Mouse (Mus musculus) lung, embryonic 14.5 days (tissue): Measurements from ENCODE around the gene Olfr1122. TPM values are rescaled to one million over a fixed set of nuclear protein-coding genes. Genes with fewer than 3 reads are reported as not detected.
"Not testable (repeated sequence)": the region's sequence is repeated elsewhere in the genome, so short reads cannot be mapped to it uniquely, and the experiment has no call there.

ENCODE experiments used
- ATAC-seq: fragments of 200-750 bp; cut with Nextera tagmentation; 2 replicates; pipeline ENCODE4 v1.8.0; 2017; ENCODE audit warnings: mild to moderate bottlenecking, moderate TSS enrichment, moderate library complexity; ENCODE audit not compliant: insufficient read depth
- DNase-seq: peaks from one replicate; pipeline ENCODE4 v3.0.0-alpha.2; 2015
- H3K27ac ChIP-seq: fragments of 300-500 bp; sonication (generic); 2 replicates; pipeline ENCODE4 v1.5.1; 2014; ENCODE audit warnings: low read depth, mild to moderate bottlenecking, moderate library complexity
- H3K27me3 ChIP-seq: fragments of 300-500 bp; sonication (generic); 2 replicates; pipeline ENCODE4 v1.6.1; 2014; ENCODE audit warnings: low read length, control low read depth; ENCODE audit not compliant: insufficient read depth
- H3K36me3 ChIP-seq: fragments of 300-500 bp; sonication (generic); 2 replicates; pipeline ENCODE4 v1.6.1; 2014; ENCODE audit warnings: control low read depth; ENCODE audit not compliant: insufficient read depth
- H3K4me1 ChIP-seq: fragments of 300-500 bp; sonication (generic); 2 replicates; pipeline ENCODE4 v1.6.1; 2014; ENCODE audit warnings: antibody characterized with exemption, control low read depth; ENCODE audit not compliant: insufficient read depth
- H3K4me2 ChIP-seq: fragments of 300-500 bp; sonication (generic); 2 replicates; pipeline ENCODE4 v1.6.1; 2014; ENCODE audit warnings: mild to moderate bottlenecking
- H3K4me3 ChIP-seq: fragments of 300-500 bp; sonication (generic); 2 replicates; pipeline ENCODE4 v1.5.1; 2014; ENCODE audit warnings: low read depth, low read length
- H3K9ac ChIP-seq: fragments of 300-500 bp; sonication (generic); 2 replicates; pipeline ENCODE4 v1.6.1; 2014
- H3K9me3 ChIP-seq: fragments of 300-500 bp; sonication (generic); 2 replicates; pipeline ENCODE4 v1.6.1; 2016; ENCODE audit warnings: low read depth, low read length, control low read depth
- CTCF ChIP-seq: IDR thresholded peaks from 2 replicates; pipeline ENCODE4 v1.5.1; 2016; ENCODE audit warnings: antibody characterized with exemption, low read depth
- WGBS: fragments of 180-500 bp; shearing (Covaris S2); extraction: QIAGEN DNeasy Blood & Tissue Kit; methylation state at CpG from one replicate; pipeline ENCODE4 v1.1.7; 2014; 5-methylcytosine and 5-hydroxymethylcytosine counted together
- polyA plus RNA-seq: library from polyadenylated mRNA; unstranded; fragments of >200 nt; fragmentation: Nextera tagmentation; extraction: Ambion mirVana; gene quantifications from 2 replicates; pipeline ENCODE4 v1.2.1, GENCODE M21; 2014

Gene Olfr1122
- polyA plus RNA-seq, result not detected in 2 replicates

GRCm38 (mm10) chr2:87385549-87385948 is at the start of gene Olfr1122:
TSS of gene Olfr1122 (plus strand) at chr2:87385849.
- H3K4me1 ChIP-seq, result no peaks in the 10 kb centered on the region
- WGBS, result 75% methylated on average over 2 of the region's 2 CpGs
- H3K4me2 ChIP-seq, result no peak within 1 kb of the TSS
- no peak within 1 kb of the TSS for H3K9ac ChIP-seq
- H3K27me3 ChIP-seq, result no peaks in the 10 kb centered on the region
- no peak for TF ChIP-seq CTCF
- DNase-seq (no peak), ATAC-seq (no peak)
- H3K36me3 ChIP-seq, result no peaks in the 10 kb centered on the region
- no peak within 1 kb of the TSS for H3K27ac ChIP-seq
- H3K9me3 ChIP-seq, result no peaks in the 10 kb centered on the region
- no peak within 1 kb of the TSS for H3K4me3 ChIP-seq

- DNase-seq (no peak), ATAC-seq (no peak)
- Histone ChIP-seq H3K27ac (no peak within 1 kb of the TSS), H3K27me3 (no peaks in the 10 kb centered on the region), H3K9ac (no peak within 1 kb of the TSS), H3K9me3 (no peaks in the 10 kb centered on the region), H3K4me2 (no peak within 1 kb of the TSS), H3K4me3 (no peak within 1 kb of the TSS), H3K36me3 (no peaks in the 10 kb centered on the region), H3K4me1 (no peaks in the 10 kb centered on the region)
- 55% methylated on average over 2 of the region's 2 CpGs for WGBS
- no peak for TF ChIP-seq CTCF
These were observed 31.1 kb upstream of the Olfr1122 start, which contains the start of gene Olfr1120 for GRCm38 (mm10) chr2:87354515-87354914. TSS of gene Olfr1120 (plus strand) at chr2:87354815.

- ATAC-seq, H3K9me3 ChIP-seq, H3K4me2 ChIP-seq, H3K27me3 ChIP-seq, H3K9ac ChIP-seq, H3K27ac ChIP-seq, DNase-seq, H3K4me1 ChIP-seq, H3K4me3 ChIP-seq, H3K36me3 ChIP-seq: not testable (repeated sequence)
- WGBS, result 90% methylated on average over 2 of the region's 2 CpGs
These were observed 25.5 kb upstream of the Olfr1122 start for GRCm38 (mm10) chr2:87360121-87360520.

GRCm38 (mm10) chr2:87369595-87369994 is 16.1 kb upstream of the Olfr1122 start, which contains the start of gene Olfr1121:
TSS of gene Olfr1121 (plus strand) at chr2:87369895.
- Histone ChIP-seq H3K4me3 (no peak within 1 kb of the TSS), H3K4me2 (no peak within 1 kb of the TSS), H3K9ac (no peak within 1 kb of the TSS), H3K4me1 (no peaks in the 10 kb centered on the region), H3K9me3 (no peaks in the 10 kb centered on the region), H3K27ac (no peak within 1 kb of the TSS), H3K36me3 (no peaks in the 10 kb centered on the region), H3K27me3 (no peaks in the 10 kb centered on the region)
- 22% methylated on average over 1 of the region's 1 CpGs for WGBS
- DNase-seq, result no peak
- TF ChIP-seq CTCF, result no peak
- ATAC-seq, result no peak

- Histone ChIP-seq H3K27me3 (no peaks in the 10 kb centered on the region), H3K4me1 (no peaks in the 10 kb centered on the region), H3K4me2 (no peak overlapping the region), H3K9ac (no peak overlapping the region), H3K9me3 (no peaks in the 10 kb centered on the region), H3K4me3 (no peak overlapping the region), H3K36me3 (no peaks in the 10 kb centered on the region), H3K27ac (no peak overlapping the region)
- 80% methylated on average over 4 of the region's 4 CpGs for WGBS
- ATAC-seq, result no peak
- TF ChIP-seq CTCF, result no peak
- no peak for DNase-seq
These were observed 13.9 kb upstream of the Olfr1122 start for GRCm38 (mm10) chr2:87371726-87372125.

- DNase-seq, result no peak
- H3K9me3 ChIP-seq, result no peaks in the 10 kb centered on the region
- no peaks in the 10 kb centered on the region for H3K4me1 ChIP-seq
- no peak overlapping the region for H3K27ac ChIP-seq
- H3K9ac ChIP-seq, result no peak overlapping the region
- no peak overlapping the region for H3K4me2 ChIP-seq
- no peak for TF ChIP-seq CTCF
- H3K36me3 ChIP-seq, result no peaks in the 10 kb centered on the region
- no peak for ATAC-seq
- no peaks in the 10 kb centered on the region for H3K27me3 ChIP-seq
- WGBS, result 65% methylated on average over 2 of the region's 2 CpGs
- no peak overlapping the region for H3K4me3 ChIP-seq
These were observed 1.7 kb upstream of the Olfr1122 start for GRCm38 (mm10) chr2:87383935-87384334.

GRCm38 (mm10) chr2:87393605-87394004 is 8.0 kb downstream of the Olfr1122 start:
- WGBS, result 91% methylated on average over 5 of the region's 5 CpGs
- not testable (repeated sequence) for H3K27ac ChIP-seq, H3K9ac ChIP-seq, ATAC-seq, H3K4me1 ChIP-seq, H3K4me2 ChIP-seq, H3K4me3 ChIP-seq, DNase-seq, H3K36me3 ChIP-seq, H3K27me3 ChIP-seq, H3K9me3 ChIP-seq

GRCm38 (mm10) chr2:87394686-87395085 is 9.0 kb downstream of the Olfr1122 start:
- not testable (repeated sequence) for H3K27me3 ChIP-seq, H3K9ac ChIP-seq, ATAC-seq, H3K4me1 ChIP-seq, H3K27ac ChIP-seq, H3K4me2 ChIP-seq, H3K4me3 ChIP-seq, H3K36me3 ChIP-seq, H3K9me3 ChIP-seq
- WGBS, result 72% methylated on average over 7 of the region's 7 CpGs
- peak; percentile 10 for DNase-seq
